Mouse (Mus musculus) heart, adult 8-10 months (tissue): Measurements from ENCODE around the gene Plekhs1. TPM values are rescaled to one million over a fixed set of nuclear protein-coding genes. Genes with fewer than 3 reads are reported as not detected.
"Not testable (repeated sequence)": the region's sequence is repeated elsewhere in the genome, so short reads cannot be mapped to it uniquely, and the experiment has no call there.

Experiments used
- DNase-seq: peaks from one replicate; pipeline ENCODE4 v3.0.0; 2022; ENCODE audit warnings: low spot score
- total RNA-seq, 4 experiments: library from RNA; stranded (reverse); gene quantifications; 2 replicates each; pipeline ENCODE4 v1.2.4; 2022

The Plekhs1 gene
- total RNA-seq, 4 experiments from 2014 or later: 0.14 to 0.41 (median 0.33) TPM; not detected in 1

GRCm38 (mm10) chr19:56513527-56513926 is 52.1 kb downstream of the Plekhs1 start:
- not testable (repeated sequence) for DNase-seq

GRCm38 (mm10) chr19:56519408-56519807 is 58.0 kb downstream of the Plekhs1 start:
- DNase-seq: not testable (repeated sequence)

GRCm38 (mm10) chr19:56530529-56530928 is 69.1 kb downstream of the Plekhs1 start:
- not testable (repeated sequence) for DNase-seq

- no peak for DNase-seq
Observed at GRCm38 (mm10) chr19:56531251-56531650, 69.8 kb downstream of the Plekhs1 start.

GRCm38 (mm10) chr19:56533291-56534071 is 72.0 kb downstream of the Plekhs1 start:
- DNase-seq: peak; percentile 25

GRCm38 (mm10) chr19:56534337-56534736 is 72.9 kb downstream of the Plekhs1 start:
- DNase-seq: no peak

- DNase-seq: peak; percentile 21
Observed at GRCm38 (mm10) chr19:56535064-56535463, 73.6 kb downstream of the Plekhs1 start.

GRCm38 (mm10) chr19:56535765-56536164 is 74.3 kb downstream of the Plekhs1 start:
- no peak for DNase-seq

Other genes with a start within 250 kb of the Plekhs1 start
- not detected for gene Habp2, start 174.5 kb upstream of the Plekhs1 start, total RNA-seq
- gene Nrap, start 71.6 kb upstream of the Plekhs1 start, total RNA-seq: 100 to 1,000 TPM; 392 to 561 (median 511) TPM
- 10 to 100 TPM; 11.0 to 13.7 (median 12.3) TPM for gene Casp7, start 64.5 kb upstream of the Plekhs1 start, total RNA-seq
- 10 to 100 TPM in 2 of 4 experiments, 1 to 10 TPM in 2; 7.4 to 12.5 (median 10.6) TPM for gene Dclre1a, start 86.6 kb downstream of the Plekhs1 start, total RNA-seq
- 10 to 100 TPM; 25.7 to 28.2 (median 27.7) TPM for gene Nhlrc2, start 86.6 kb downstream of the Plekhs1 start, total RNA-seq